Mouse (Mus musculus) MEL (cell line): ENCODE results near the gene Cdhr5.

Experiments used
- CTCF ChIP-seq, 3 experiments: IDR thresholded peaks in 2 of 3; conservative IDR thresholded peaks in 1 of 3; 2 replicates each; pipeline ENCODE4 v1.5.1; 2011 to 2012; ENCODE audit warnings: low read length in 3 of 3, low read depth in 2 of 3, mild to moderate bottlenecking in 2 of 3, improper control_type of control experiment in 1 of 3, inconsistent platforms in 1 of 3, mixed read lengths in 1 of 3, moderate library complexity in 1 of 3; ENCODE audit not compliant: control insufficient read depth in 1 of 3, insufficient read depth in 1 of 3, poor library complexity in 1 of 3, severe bottlenecking in 1 of 3
- EP300 ChIP-seq, 2 experiments: IDR thresholded peaks; 2 replicates each; pipeline ENCODE4 v1.6.1; 2011; ENCODE audit warnings: improper control_type of control experiment in 2 of 2, low read length in 2 of 2, low read depth in 1 of 2, mild to moderate bottlenecking in 1 of 2
- HCFC1 ChIP-seq: IDR thresholded peaks from 2 replicates; pipeline ENCODE4 v1.6.1; 2012; ENCODE audit warnings: low read depth, mild to moderate bottlenecking, inconsistent platforms, low read length, improper control_type of control experiment, moderate library complexity
- MEF2A ChIP-seq: IDR thresholded peaks from 2 replicates; pipeline ENCODE4 v1.6.1; 2014; ENCODE audit warnings: low read depth, mild to moderate bottlenecking, inconsistent platforms, low read length, improper control_type of control experiment; ENCODE audit not compliant: poor library complexity, insufficient replicate concordance, severe bottlenecking; ENCODE audit errors: extremely low read depth
- POLR2A ChIP-seq, 2 experiments: IDR thresholded peaks; 2 replicates each; pipeline ENCODE4 v1.6.1; 2011 to 2012; ENCODE audit warnings: low read length in 2 of 2, mild to moderate bottlenecking in 2 of 2, control low read depth in 1 of 2, improper control_type of control experiment in 1 of 2, low read depth in 1 of 2, moderate library complexity in 1 of 2; ENCODE audit not compliant: control insufficient read depth in 1 of 2, insufficient read depth in 1 of 2, poor library complexity in 1 of 2
- RAD21 ChIP-seq: IDR thresholded peaks from 2 replicates; pipeline ENCODE4 v1.6.1; 2011; ENCODE audit warnings: mild to moderate bottlenecking, low read depth, low read length, improper control_type of control experiment
- SIN3A ChIP-seq: IDR thresholded peaks from 2 replicates; pipeline ENCODE4 v1.6.1; 2012; ENCODE audit warnings: low read length, improper control_type of control experiment, inconsistent platforms
- SMC3 ChIP-seq: IDR thresholded peaks from 2 replicates; pipeline ENCODE4 v1.6.1; 2011; ENCODE audit warnings: low read depth, low read length, improper control_type of control experiment
- TAL1 ChIP-seq: IDR thresholded peaks from 2 replicates; pipeline ENCODE4 v1.6.1; 2012; ENCODE audit warnings: mild to moderate bottlenecking, inconsistent platforms, low read length, moderate library complexity, mixed read lengths
- TCF12 ChIP-seq: IDR thresholded peaks from 2 replicates; pipeline ENCODE4 v1.6.1; 2014; ENCODE audit warnings: low read depth, mild to moderate bottlenecking, inconsistent platforms, low read length, improper control_type of control experiment, moderate library complexity
- ZNF384 ChIP-seq: IDR thresholded peaks from 2 replicates; pipeline ENCODE4 v1.6.1; 2012; ENCODE audit warnings: low read depth, mild to moderate bottlenecking, inconsistent platforms, low read length, improper control_type of control experiment

DNA sequence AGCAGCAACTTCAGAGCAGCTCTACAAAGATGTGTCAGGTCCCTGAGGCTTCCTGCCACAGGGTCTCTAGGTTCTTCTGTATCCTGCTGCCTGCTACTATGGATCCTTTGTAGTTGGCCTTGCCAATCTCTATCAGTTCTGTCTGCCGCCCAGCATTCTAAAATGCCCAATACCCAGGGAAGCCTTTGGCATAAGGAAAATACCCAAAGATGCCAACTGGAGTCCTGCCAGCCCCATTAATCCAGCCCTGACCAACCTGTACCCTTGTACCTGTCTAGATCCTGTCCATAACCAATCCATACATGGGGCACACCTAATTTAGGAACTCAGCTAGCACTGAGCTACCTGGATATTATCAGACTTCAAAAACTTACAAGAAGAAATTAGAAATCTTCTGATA is 48.1 kb upstream of the Cdhr5 start:
- no peak for TF ChIP-seq TCF12
- no peak for TF ChIP-seq POLR2A (IDR thresholded peaks at IDR 0.05; ENCODE audit: control insufficient read depth in 1 of 2, insufficient read depth in 1 of 2, low read depth in 1 of 2, low read length in 2 of 2, poor library complexity in 1 of 2)
- no peak for TF ChIP-seq CTCF (IDR thresholded peaks at IDR 0.05 in 2 of 3, conservative IDR thresholded peaks at IDR 0.05 in 1 of 3; ENCODE audit: control insufficient read depth in 1 of 3, insufficient read depth in 1 of 3, low read depth in 2 of 3, low read length in 3 of 3, poor library complexity in 1 of 3, severe bottlenecking in 1 of 3)
- no peak for TF ChIP-seq ZNF384
- no peak for TF ChIP-seq HCFC1
- TF ChIP-seq TAL1: no peak
- TF ChIP-seq RAD21: no peak
- no peak for TF ChIP-seq EP300 (IDR thresholded peaks at IDR 0.05; ENCODE audit: low read depth in 1 of 2, low read length in 2 of 2)
- no peak for TF ChIP-seq MEF2A
- no peak for TF ChIP-seq SIN3A
- TF ChIP-seq SMC3: no peak
